Mouse (Mus musculus) cortical plate, adult 2 months (tissue): ENCODE results near the gene Znfx1.

Source experiments
- CTCF ChIP-seq: fragments of 200-500 bp; IDR thresholded peaks from 2 replicates; pipeline ENCODE4 v1.5.1; 2011; ENCODE audit warnings: mild to moderate bottlenecking, control low read depth, low read length; ENCODE audit not compliant: insufficient read depth; ENCODE audit errors: extremely low read depth
- POLR2A ChIP-seq: fragments of 200-500 bp; IDR thresholded peaks from 2 replicates; pipeline ENCODE4 v1.6.1; 2011; ENCODE audit warnings: mild to moderate bottlenecking, low read length, control low read depth; ENCODE audit not compliant: insufficient read depth; ENCODE audit errors: extremely low read depth

- TF ChIP-seq POLR2A = no peak
- TF ChIP-seq CTCF = no peak
Observed at GRCm38 (mm10) chr2:167109506-167109905, 46.7 kb upstream of the Znfx1 start.
